Mouse (Mus musculus): ENCODE measurements around the gene Bnip2.

Bnip2 gene

GRCm38 (mm10) chr9:70044865-70045264 is 55.6 kb downstream of the Bnip2 start:
- no peak for ATAC-seq (ENCODE audit: insufficient number of reproducible peaks, low FRiP score, low TSS enrichment)

GRCm38 (mm10) chr9:70046255-70046654 is 57.0 kb downstream of the Bnip2 start:
- ATAC-seq (ENCODE audit: insufficient number of reproducible peaks, low FRiP score, low TSS enrichment): no peak

- no peak for ATAC-seq (ENCODE audit: insufficient number of reproducible peaks, low FRiP score, low TSS enrichment)
Measured at GRCm38 (mm10) chr9:70047839-70048238, 58.6 kb downstream of the Bnip2 start.

- no peak for ATAC-seq (ENCODE audit: insufficient number of reproducible peaks, low FRiP score, low TSS enrichment)
Measured at GRCm38 (mm10) chr9:70048280-70048679, 59.0 kb downstream of the Bnip2 start.

GRCm38 (mm10) chr9:70048751-70049415 is 59.6 kb downstream of the Bnip2 start:
- no peak for ATAC-seq (ENCODE audit: insufficient number of reproducible peaks, low FRiP score, low TSS enrichment)

GRCm38 (mm10) chr9:70049416-70049783 is 60.1 kb downstream of the Bnip2 start:
- no peak for ATAC-seq (ENCODE audit: insufficient number of reproducible peaks, low FRiP score, low TSS enrichment)

GRCm38 (mm10) chr9:70049839-70050238 is 60.6 kb downstream of the Bnip2 start:
- ATAC-seq (ENCODE audit: insufficient number of reproducible peaks, low FRiP score, low TSS enrichment): no peak

GRCm38 (mm10) chr9:70052730-70053129 is 63.5 kb downstream of the Bnip2 start:
- ATAC-seq (ENCODE audit: insufficient number of reproducible peaks, low FRiP score, low TSS enrichment): no peak

- ATAC-seq (ENCODE audit: insufficient number of reproducible peaks, low FRiP score, low TSS enrichment): no peak
Measured at GRCm38 (mm10) chr9:70053411-70053810, 64.1 kb downstream of the Bnip2 start.

Measured in cerebellum, adult (tissue).